7 mouse cellular contexts compared by ENCODE assay signal in the genomic region with DNA sequence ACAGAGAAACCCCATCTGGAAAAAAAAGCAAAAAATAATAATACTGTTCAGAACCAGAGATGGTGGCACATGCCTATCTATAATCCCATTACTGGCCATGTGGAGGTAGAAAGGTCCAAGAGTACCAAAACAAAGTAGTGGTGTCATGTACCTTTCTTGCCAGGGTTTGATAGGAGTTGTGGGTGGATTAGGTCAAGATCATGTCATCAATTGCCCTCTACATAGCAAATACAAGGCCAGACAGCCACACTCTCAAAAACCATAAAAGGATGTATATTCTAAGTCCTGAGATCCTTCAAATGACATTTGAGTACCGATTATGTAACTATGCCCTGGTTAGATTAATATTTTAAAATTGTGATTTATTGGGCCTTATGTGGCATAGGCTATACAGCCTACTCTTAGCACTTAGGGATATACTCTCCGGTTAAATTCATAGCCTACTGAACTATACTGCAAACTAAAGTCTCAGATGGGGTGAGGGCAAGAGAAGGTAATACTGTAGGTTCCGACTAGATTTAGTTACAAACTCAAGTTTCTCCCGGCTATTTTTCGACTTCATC. TPM values are rescaled to one million over a fixed set of nuclear protein-coding genes. Genes with fewer than 3 reads are reported as not detected.
A peak's percentile ranks its signal among the peaks of the same experiment; 100 is the strongest.
DNase-seq lines count a peak whose midpoint lies in the region; ATAC-seq and TF ChIP-seq lines count a peak whose summit lies in the region.

No protein-coding gene starts in this region.

- no peaks in the 10 kb centered on the region for H3K9me3 ChIP-seq in lung, embryonic 15.5 days
- H3K9me3 ChIP-seq in embryonic facial prominence, embryonic 14.5 days (ENCODE audit: control insufficient read depth, low read length): no peaks in the 10 kb centered on the region
- H3K9me3 ChIP-seq in intestine, postnatal 0 days (ENCODE audit: control insufficient read depth): no peaks in the 10 kb centered on the region

- peak overlapping the region; percentile 83 for H3K4me3 ChIP-seq in lung, embryonic 15.5 days
- peak overlapping the region; percentile 84 for H3K4me3 ChIP-seq in embryonic facial prominence, embryonic 14.5 days (ENCODE audit: low read depth, low read length)
- H3K4me3 ChIP-seq in intestine, postnatal 0 days (ENCODE audit: low read depth, low read length): peak overlapping the region; percentile 61
- no peak overlapping the region for H3K4me3 ChIP-seq in olfactory bulb, adult 2 months (ENCODE audit: insufficient read depth, low read depth, low read length)

- WGBS in lung, embryonic 15.5 days: 13% methylated on average over 5 of the region's 5 CpGs
- 16% methylated on average over 5 of the region's 5 CpGs for WGBS in embryonic facial prominence, embryonic 14.5 days
- 15% methylated on average over 5 of the region's 5 CpGs for WGBS in intestine, postnatal 0 days
- WGBS in olfactory bulb, adult 2 months: 11% methylated on average over 5 of the region's 5 CpGs

- TF ChIP-seq CTCF in intestine, postnatal 0 days (IDR thresholded peaks at IDR 0.05; ENCODE audit: low read depth): no peak
- no peak for TF ChIP-seq CTCF in olfactory bulb, adult 2 months (IDR thresholded peaks at IDR 0.05; ENCODE audit: insufficient read depth, low read depth, low read length)

- DNase-seq in lung, postnatal 14 days: no peak
- no peak for DNase-seq in embryonic facial prominence, embryonic 14.5 days (ENCODE audit: low spot score)
- no peak for DNase-seq in cerebellum, postnatal 25 days

- ATAC-seq in lung, embryonic 15.5 days (ENCODE audit: borderline replicate concordance, extremely low read depth, low FRiP score, low TSS enrichment): no peak
- ATAC-seq in embryonic facial prominence, embryonic 14.5 days (ENCODE audit: low read depth): no peak
- ATAC-seq in intestine, postnatal 0 days: no peak
- no peak for ATAC-seq in inflammation-experienced regulatory T-cells, adult 6 months

- peak overlapping the region; percentile 98 for H3K9ac ChIP-seq in lung, embryonic 15.5 days
- H3K9ac ChIP-seq in embryonic facial prominence, embryonic 14.5 days (ENCODE audit: low read depth, low read length): peak overlapping the region; percentile 99
- peak overlapping the region; percentile 81 for H3K9ac ChIP-seq in intestine, postnatal 0 days (ENCODE audit: low read depth, low read length)

- peaks cover 23% of the 10 kb centered on the region for H3K36me3 ChIP-seq in lung, embryonic 15.5 days
- peaks cover 28% of the 10 kb centered on the region for H3K36me3 ChIP-seq in embryonic facial prominence, embryonic 14.5 days (ENCODE audit: control insufficient read depth, insufficient read depth, low read length)
- H3K36me3 ChIP-seq in intestine, postnatal 0 days (ENCODE audit: control insufficient read depth, insufficient read depth): peaks cover under 1% of the 10 kb centered on the region

- H3K4me2 ChIP-seq in lung, embryonic 15.5 days: peak overlapping the region; percentile 58
- peak overlapping the region; percentile 66 for H3K4me2 ChIP-seq in embryonic facial prominence, embryonic 14.5 days (ENCODE audit: low read depth, low read length)
- H3K4me2 ChIP-seq in intestine, postnatal 0 days (replicated peaks; ENCODE audit: low read depth): peak overlapping the region; percentile 64

- H3K27ac ChIP-seq in lung, embryonic 15.5 days: peak overlapping the region; percentile 99
- peak overlapping the region; percentile 99 for H3K27ac ChIP-seq in embryonic facial prominence, embryonic 14.5 days (replicated peaks; ENCODE audit: low read depth, low read length)
- H3K27ac ChIP-seq in intestine, postnatal 0 days (ENCODE audit: low read depth, low read length): peak overlapping the region; percentile 94; the same call in 1 of the 2 replicates
- H3K27ac ChIP-seq in olfactory bulb, adult 2 months (ENCODE audit: insufficient read depth, low read depth, low read length): peak overlapping the region; percentile 99

- no peaks in the 10 kb centered on the region for H3K27me3 ChIP-seq in lung, embryonic 15.5 days
- no peaks in the 10 kb centered on the region for H3K27me3 ChIP-seq in embryonic facial prominence, embryonic 14.5 days (replicated peaks; ENCODE audit: control insufficient read depth, insufficient read depth, low read length)
- H3K27me3 ChIP-seq in intestine, postnatal 0 days (replicated peaks; ENCODE audit: control insufficient read depth, insufficient read depth, low read length): no peaks in the 10 kb centered on the region

- peaks cover 20% of the 10 kb centered on the region for H3K4me1 ChIP-seq in lung, embryonic 15.5 days
- peaks cover 11% of the 10 kb centered on the region; the same call in 1 of the 2 replicates for H3K4me1 ChIP-seq in embryonic facial prominence, embryonic 14.5 days (ENCODE audit: control insufficient read depth, insufficient read depth, low read length)
- H3K4me1 ChIP-seq in intestine, postnatal 0 days (replicated peaks; ENCODE audit: control insufficient read depth, insufficient read depth, low read length): peaks cover 6% of the 10 kb centered on the region; the same call in 1 of the 2 replicates
- H3K4me1 ChIP-seq in olfactory bulb, adult 2 months (ENCODE audit: control insufficient read depth, insufficient read depth, low read length): peaks cover 2% of the 10 kb centered on the region; the same call in 1 of the 2 replicates

- TF ChIP-seq POLR2A in olfactory bulb, adult 2 months (IDR thresholded peaks at IDR 0.05; ENCODE audit: insufficient read depth, low read depth, low read length): no peak

RNA-seq across cellular contexts. Expression of gene Zfp143, which starts 0.8 kb away (rescaled TPM):
- polyA plus RNA-seq in lung, embryonic 15.5 days (2015; fragmentation: Nextera tagmentation; extraction: Ambion mirVana): 20.7 and 21.2 TPM in 2 replicates
- polyA plus RNA-seq in embryonic facial prominence, embryonic 14.5 days (2014; fragmentation: Nextera tagmentation; extraction: Ambion mirVana): 15.7 and 16.3 TPM in 2 replicates
- 6.6 and 7.0 TPM in 2 replicates for polyA plus RNA-seq in intestine, postnatal 0 days (2015; fragmentation: Nextera tagmentation; extraction: Ambion mirVana)
- not detected in 2 replicates for polyA plus RNA-seq in olfactory bulb, adult 2 months (2012; ENCODE audit: insufficient read depth, insufficient read length, low replicate concordance, missing spikeins)
- polyA plus RNA-seq in inflammation-experienced regulatory T-cells, adult 6 months (2017; shearing (Covaris generic)): 10 to 100 TPM; 35.4 to 48.6 (median 43.5) TPM

RNA-seq across cellular contexts. Expression of gene Ipo7, which starts 42.1 kb away (rescaled TPM):
- 45.6 and 46.2 TPM in 2 replicates for polyA plus RNA-seq in lung, embryonic 15.5 days (2015; fragmentation: Nextera tagmentation; extraction: Ambion mirVana)
- 20.7 and 22.9 TPM in 2 replicates for polyA plus RNA-seq in embryonic facial prominence, embryonic 14.5 days (2014; fragmentation: Nextera tagmentation; extraction: Ambion mirVana)
- polyA plus RNA-seq in intestine, postnatal 0 days (2015; fragmentation: Nextera tagmentation; extraction: Ambion mirVana): 12.0 and 12.4 TPM in 2 replicates
- not detected in 2 replicates for polyA plus RNA-seq in olfactory bulb, adult 2 months (2012; ENCODE audit: insufficient read depth, insufficient read length, low replicate concordance, missing spikeins)
- polyA plus RNA-seq in inflammation-experienced regulatory T-cells, adult 6 months (2017; shearing (Covaris generic)): 10 to 100 TPM; 23.6 to 44.6 (median 26.4) TPM

Comparison
In these comparisons a context has a peak if more than half of its experiments do, and no peak if none do; other contexts are left out.
1. RNA of gene Ipo7, which starts 42.1 kb away (polyA plus RNA-seq): 45.6 to 46.2 TPM in lung, embryonic 15.5 days, 23.6 to 44.6 TPM in inflammation-experienced regulatory T-cells, adult 6 months, 20.7 to 22.9 TPM in embryonic facial prominence, embryonic 14.5 days and 12.0 to 12.4 TPM in intestine, postnatal 0 days; not detected in olfactory bulb, adult 2 months; every median in the first group is over 10 times any median in the second.
2. Peak in every context shown above with its lines, with median percentiles within 50 percentile points of each other: H3K27ac ChIP-seq, H3K4me2 ChIP-seq and H3K9ac ChIP-seq.